Mouse (Mus musculus) small intestine, adult 2 months (tissue): ENCODE results near the gene Lpar2.

Source experiments
- CTCF ChIP-seq: fragments of 200-500 bp; IDR thresholded peaks from 2 replicates; pipeline ENCODE4 v1.5.1; 2012; ENCODE audit warnings: low read depth, mild to moderate bottlenecking, control low read depth, inconsistent platforms, low read length, moderate library complexity, mixed read lengths; ENCODE audit not compliant: insufficient replicate concordance, insufficient read length; ENCODE audit errors: extremely low read depth
- POLR2A ChIP-seq: fragments of 200-500 bp; IDR thresholded peaks from 2 replicates; pipeline ENCODE4 v1.6.1; 2012; ENCODE audit warnings: low read depth, mild to moderate bottlenecking, control low read depth, inconsistent platforms, low read length, moderate library complexity

GRCm38 (mm10) chr8:69879678-69880077, 57.4 kb downstream of the Lpar2 start:
- TF ChIP-seq POLR2A (no peak), CTCF (no peak)
